Mouse (Mus musculus): ENCODE measurements around the gene Sgsh. TPM values are rescaled to one million over a fixed set of nuclear protein-coding genes. Genes with fewer than 3 reads are reported as not detected.
A peak's percentile ranks its signal among the peaks of the same experiment; 100 is the strongest.

Sgsh gene
- polyA plus RNA-seq, 1 experiment: 11.9 TPM

DNA sequence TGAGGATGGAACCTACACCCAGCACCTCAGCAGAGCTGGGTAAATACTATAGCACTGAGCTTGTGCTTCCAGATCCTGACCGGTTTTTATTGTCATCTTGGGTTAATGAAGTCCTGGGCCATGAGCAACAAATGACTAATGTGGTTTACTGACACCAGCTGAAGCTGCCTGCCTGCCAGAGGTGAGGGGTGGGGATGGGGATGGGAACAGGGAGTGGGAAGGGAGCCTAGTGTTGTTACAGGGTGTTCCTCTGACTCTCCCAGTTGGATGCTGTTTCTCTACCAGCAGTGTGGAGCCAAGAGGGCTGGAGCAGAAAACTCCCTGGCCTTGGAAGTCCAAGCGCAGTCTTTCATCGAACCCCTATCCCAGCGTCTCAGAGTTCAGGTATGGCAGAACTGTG, 38.6 kb downstream of the Sgsh start:
- no peak for DNase-seq (ENCODE audit: low read depth, low spot score)
- WGBS: 61% methylated on average over 4 of the region's 4 CpGs

DNA sequence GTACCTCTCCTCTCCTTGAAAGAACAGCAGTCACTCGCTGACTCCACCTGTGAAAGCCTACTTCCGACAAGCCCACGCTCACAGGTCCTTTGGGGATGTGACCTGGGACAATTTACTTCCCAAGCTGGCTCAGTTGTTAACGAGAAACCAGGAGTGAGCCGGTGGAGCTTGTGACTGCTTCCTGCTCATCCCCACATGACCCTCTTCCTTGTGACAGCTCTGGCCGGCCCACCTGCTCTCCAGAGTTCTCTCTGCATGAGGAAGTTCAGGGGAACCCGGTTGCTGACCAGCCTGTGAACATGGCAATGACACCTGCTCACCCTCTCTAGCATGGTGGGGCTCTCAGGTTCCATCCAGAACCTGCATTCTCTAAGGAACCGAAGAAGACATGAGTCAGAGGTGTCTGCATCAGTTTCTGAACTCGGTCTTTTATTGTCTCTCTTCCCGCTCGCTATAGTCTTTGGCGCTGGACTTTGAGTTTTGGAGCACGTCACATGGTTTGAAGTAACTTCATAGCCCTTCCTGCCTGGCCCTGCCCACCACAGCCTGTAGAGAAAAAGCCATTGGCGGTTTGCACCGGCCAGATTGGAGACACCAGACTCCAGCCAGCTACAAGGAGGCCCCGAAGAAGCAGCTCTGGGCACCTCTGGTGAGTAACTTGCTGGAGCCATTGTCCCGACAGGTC, 40.9 kb downstream of the Sgsh start:
- whole genome bisulfite sequencing: 28% methylated on average over 17 of the region's 17 CpGs
- peak; percentile 87 for DNase-seq (ENCODE audit: low read depth, low spot score)

DNA sequence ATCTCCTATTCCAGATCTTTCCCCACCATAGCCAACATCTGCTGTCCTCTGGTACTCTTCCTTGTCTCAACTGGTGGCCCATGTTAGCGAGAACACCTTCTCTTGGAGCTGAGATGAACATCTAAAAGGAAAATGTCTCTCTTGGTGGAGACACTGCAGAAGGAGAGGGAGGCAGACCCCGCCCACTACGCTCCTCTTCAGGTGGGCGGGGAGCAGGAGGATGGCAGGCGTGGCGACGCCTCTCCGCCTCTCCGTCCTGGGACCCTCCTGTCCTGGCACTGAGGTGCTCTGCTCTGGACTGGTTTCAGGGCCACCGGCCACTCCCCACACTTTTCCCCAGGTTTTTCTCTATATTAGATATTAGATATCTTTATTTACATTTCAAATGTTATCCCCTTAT, 44.7 kb downstream of the Sgsh start:
- WGBS: 15% methylated on average over 10 of the region's 10 CpGs

DNA sequence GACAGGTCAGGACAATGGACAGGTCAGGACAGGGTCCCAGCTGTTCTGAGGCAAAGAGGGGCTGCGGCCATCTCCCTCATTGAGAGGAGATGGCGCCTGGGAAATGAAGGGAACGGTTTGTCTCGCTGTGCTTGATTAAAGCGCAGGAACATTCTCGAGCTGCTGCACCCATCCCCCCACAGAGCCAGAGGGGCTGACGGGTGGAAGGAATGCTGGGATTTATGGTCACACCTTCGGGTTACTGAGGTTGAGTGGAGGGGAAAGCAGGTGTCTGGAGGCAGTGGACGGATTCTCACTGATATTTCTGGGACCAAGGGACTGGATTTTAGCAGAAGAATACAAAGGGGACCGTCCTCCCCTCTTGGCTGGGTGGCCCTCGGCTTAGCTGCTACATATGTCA, 47.4 kb downstream of the Sgsh start:
- DNase-seq (ENCODE audit: low read depth, low spot score): no peak
- 58% methylated on average over 11 of the region's 11 CpGs for WGBS

More for the DNA sequence above, 44.7 kb downstream of the Sgsh start:
- DNase-seq (ENCODE audit: low read depth, low spot score): no peak

DNA sequence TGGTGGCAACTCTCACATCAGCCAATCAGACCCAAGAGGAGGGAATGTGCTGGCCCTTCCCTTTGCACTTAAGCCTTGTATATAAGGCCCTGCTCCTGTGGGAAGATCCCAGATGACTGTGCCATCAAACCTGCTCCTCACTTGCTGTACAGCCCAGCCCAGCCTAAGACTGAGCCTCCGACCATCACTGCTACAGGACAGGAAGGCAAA, 47.8 kb downstream of the Sgsh start, which contains the start of gene Card14:
TSS of gene Card14 (plus strand) at position 111 of the 210 bp plus-strand sequence.
- 76% methylated on average over 1 of the region's 1 CpGs for WGBS
- no peak for DNase-seq (ENCODE audit: low read depth, low spot score)

DNA sequence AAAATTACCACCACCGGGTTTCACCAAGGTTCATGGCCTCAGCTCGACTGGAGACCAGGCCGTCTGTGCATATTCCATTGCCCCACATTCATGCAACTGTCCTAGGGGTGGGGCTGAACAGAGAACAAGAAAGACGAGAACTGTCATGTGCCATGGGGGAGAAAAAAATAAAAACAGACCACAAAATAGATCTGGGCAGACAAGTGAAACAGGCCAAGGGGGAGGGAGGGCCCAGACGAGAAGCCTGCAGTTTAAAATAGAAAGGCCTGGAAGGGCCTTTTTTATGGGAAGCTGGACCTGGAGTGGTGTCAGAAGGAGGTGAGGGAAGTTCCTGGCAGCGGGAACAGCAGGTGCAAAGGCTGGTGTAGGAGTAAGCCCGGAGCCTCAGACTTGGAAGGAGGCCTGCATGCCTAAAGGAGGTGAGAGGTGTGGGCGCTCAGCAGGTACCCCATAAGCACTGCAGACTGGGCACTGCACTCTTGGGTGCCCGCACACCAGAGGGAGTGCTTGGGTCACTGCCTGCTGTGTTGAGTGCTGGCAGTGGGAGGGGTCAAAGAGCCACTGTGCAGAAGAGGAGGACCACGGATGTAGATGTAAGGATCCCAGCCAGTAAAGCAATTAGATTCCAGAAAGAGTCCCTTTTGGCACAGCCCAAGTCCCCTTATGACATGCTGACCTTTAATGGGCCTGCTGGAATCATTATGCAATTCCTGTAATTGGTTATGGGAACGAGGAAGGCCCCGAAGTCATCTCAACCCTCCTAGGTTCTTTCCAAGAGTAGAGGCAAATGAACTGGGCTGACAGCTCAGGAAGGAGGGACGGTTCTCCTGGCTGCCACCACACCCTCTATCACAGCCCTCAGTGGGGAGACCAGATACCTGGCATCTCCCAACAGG, 48.3 kb downstream of the Sgsh start:
- 32% methylated on average over 13 of the region's 13 CpGs for WGBS
- no peak for DNase-seq (ENCODE audit: low read depth, low spot score)

DNA sequence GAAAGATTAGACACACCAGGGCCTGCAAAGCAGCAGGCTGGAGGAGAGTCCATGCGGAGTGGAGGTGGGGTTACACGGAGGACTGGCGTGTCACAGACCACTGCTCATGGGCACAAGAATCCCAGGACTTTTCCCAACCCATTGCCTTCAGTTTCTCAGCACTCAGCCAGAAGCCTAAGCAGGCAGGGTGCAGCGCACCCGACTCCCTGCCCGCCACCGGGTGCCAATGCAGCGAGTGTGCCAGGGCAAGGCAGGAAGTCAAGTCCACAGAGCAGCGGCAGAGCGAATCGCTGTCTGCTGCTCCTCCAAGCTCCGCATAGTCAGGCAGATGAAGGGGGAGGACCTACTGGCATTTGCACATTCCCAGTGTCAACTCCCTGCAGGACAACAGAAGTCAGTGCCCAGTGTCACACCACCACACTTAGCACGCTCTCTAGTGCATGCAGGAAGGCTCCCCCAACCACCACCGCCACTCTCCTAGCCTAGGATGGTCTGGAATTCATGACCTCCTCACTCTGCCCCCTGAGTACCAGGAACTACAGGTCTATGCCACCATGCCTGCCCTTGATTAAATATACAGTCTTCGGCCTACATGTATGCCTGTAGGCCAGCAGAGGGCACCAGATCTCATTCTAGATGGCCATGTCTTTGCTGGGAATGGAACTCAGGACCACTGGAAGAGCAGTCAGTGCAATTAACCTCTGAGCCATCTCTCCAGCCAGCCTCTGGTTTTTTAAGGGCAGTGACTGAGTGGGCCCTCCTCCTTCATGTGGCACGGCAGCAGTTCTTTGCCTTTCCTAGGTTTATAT, 50.2 kb downstream of the Sgsh start:
- DNase-seq (ENCODE audit: low read depth, low spot score): no peak

DNA sequence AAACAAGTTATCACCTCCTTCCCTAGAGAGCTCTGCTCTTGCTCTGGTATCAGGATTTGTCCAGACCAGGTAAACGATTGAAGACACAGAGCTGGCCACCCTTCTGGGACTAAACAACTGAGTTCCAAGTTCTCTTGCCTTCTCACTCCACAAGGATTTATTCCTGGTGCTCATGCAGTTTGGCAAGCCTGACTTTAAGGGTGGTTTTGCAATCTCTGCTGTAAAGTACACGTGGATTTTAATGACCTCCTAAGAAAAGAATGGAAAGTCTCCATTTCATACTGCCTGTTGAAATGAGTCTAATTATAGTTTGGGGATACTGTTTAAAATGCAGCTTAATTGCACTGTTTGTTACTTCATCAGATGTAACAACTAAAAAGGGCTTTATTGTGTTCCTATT, 54.4 kb downstream of the Sgsh start:
- DNase-seq (ENCODE audit: low read depth, low spot score): no peak
- WGBS: 8% methylated on average over 2 of the region's 2 CpGs

More for the DNA sequence above, 50.2 kb downstream of the Sgsh start:
- WGBS: 50% methylated on average over 16 of the region's 16 CpGs

DNA sequence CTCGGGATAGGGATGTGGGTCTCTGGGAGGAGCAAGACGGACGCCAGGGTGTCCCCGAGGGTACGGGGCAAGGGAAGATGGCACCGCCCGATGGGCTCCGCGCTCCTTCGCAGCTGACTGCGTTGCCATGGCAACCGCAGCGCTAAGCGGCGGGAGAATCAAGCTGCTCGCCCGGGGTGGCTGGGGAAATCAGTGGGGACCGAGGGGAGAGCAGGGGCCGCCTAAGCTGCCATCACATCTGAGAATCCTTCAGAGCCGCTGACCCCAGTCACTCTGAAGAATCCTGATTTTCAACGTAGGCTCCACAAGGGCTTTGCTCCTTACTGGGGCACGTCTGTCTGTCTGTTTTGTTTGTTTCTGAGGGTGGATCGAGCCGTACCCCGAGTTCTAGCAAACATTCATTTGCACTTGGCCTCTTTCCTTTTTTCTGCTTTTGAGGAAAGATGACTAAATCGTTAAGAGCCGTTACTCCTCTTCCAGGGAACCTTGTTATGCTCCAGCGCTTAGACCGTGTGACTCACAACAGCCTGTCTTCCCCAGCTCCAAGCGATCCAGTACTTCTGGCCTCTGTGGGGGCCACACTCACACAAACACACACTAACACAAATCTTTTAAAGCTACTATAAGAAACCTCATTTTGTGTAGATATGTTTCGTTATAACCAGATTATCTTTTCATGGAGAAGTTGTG, 54.9 kb downstream of the Sgsh start:
- DNase-seq (ENCODE audit: low read depth, low spot score): no peak
- WGBS: 1% methylated on average over 31 of the region's 31 CpGs

DNA sequence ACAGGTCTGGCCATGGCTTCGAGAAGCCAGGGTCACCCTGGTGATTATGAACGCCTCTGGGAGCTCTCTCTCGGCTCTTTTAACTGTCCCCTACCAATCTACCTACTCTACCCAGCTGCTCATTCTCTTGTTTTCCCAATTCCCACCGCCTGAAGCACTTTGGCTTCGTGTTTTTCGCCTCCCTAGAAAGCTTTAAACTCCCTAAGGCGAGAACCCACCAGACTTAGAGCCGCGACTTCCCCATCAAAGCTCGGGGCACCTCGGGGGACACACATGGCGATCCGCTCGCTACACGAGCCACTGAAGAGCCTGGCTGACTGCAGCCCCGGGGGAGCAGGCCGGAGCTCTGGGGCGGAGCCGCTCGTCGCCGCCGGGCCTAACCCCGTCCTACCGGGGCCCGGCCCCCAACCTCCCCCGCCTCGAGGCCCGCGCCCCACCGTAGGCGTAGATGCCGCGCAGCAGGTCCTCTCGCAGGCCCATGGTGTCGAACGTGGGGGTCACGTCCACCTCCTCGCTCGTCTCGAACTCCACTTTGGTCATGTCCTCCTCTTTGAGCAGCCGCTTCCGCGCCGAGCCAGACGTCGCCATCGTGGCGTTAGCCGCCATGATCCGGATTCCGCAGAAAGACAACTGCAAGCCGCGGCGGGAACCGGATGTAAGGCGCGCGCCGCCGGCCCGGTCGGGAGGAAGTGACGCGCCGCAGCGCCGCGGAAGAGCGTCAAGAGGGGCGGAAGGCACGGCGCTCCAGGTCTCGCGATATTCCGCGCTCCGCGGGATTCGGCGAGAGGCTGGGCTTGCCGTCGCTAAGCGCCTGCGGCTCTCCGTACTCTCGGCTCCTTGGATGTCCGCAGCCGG, 55.7 kb downstream of the Sgsh start, which contains the start of gene Eif4a3:
TSS of gene Eif4a3 (minus strand) at position 699 of the 855 bp plus-strand sequence.
- DNase-seq (ENCODE audit: low read depth, low spot score): peak; percentile 85
- WGBS: under 1% methylated on average over 89 of the region's 89 CpGs

DNA sequence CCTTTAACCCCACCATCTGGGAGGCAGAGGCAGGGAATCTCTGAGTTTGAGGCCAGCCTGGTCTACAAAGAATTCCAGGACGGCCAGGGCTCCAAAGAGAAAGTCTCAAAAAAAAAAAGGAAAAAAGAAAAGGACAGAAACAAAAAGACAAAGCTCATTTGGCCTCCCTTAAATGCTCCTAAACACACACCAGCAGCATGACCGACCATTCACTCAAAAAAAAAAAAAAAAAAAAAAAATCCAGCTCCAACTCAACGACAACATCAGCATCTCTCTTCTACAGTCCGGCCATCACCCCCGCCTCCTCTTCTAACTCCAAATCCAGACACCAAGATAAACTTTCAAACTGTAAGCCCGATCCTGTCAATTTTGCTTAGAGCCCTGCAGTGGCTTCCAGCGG, 56.4 kb downstream of the Sgsh start:
- 3% methylated on average over 7 of the region's 7 CpGs for WGBS
- DNase-seq (ENCODE audit: low read depth, low spot score): no peak

DNA sequence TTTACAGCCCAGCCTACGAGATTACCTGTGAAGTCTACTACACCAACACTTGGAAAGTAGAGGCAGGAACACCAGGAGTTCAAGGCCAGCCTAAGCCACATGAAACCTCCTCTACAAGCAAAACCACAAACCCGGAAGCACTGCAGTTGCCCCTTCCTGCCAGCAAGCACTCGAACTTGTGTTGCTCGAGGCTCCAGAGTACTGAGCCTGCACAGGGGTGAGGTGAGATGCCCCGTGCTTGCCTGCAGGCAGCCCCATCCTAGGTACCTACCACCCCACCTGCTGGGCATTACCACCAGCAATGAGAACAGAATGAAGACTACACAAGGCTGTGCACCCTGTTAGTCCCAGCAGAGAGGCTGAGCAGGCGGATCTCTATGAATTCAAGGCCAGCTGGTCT, 57.3 kb downstream of the Sgsh start:
- 64% methylated on average over 6 of the region's 6 CpGs for WGBS
- DNase-seq (ENCODE audit: low read depth, low spot score): no peak

Other genes with a start within 250 kb of the Sgsh start
- gene Tbc1d16, start 127.0 kb downstream of the Sgsh start, polyA plus RNA-seq (2012; rRNA removed): 4.0 and 4.4 TPM in 2 replicates
- gene Ccdc40, start 127.0 kb downstream of the Sgsh start, polyA plus RNA-seq (2012; rRNA removed): 0.25 and 0.26 TPM in 2 replicates
- 33.2 and 42.2 TPM in 2 replicates for gene Gaa, start 87.6 kb downstream of the Sgsh start, polyA plus RNA-seq (2012; rRNA removed)
- gene Eif4a3, start 55.4 kb downstream of the Sgsh start, polyA plus RNA-seq (2012; rRNA removed): 107 and 109 TPM in 2 replicates
- gene Card14, start 47.8 kb downstream of the Sgsh start, polyA plus RNA-seq (2012; rRNA removed): 8.7 and 11.9 TPM in 2 replicates
- 8.0 and 16.1 TPM in 2 replicates for gene Slc26a11, start within 50 bp of the Sgsh start, polyA plus RNA-seq (2012; rRNA removed)
- gene Rnf213, start 37.6 kb upstream of the Sgsh start, polyA plus RNA-seq (2012; rRNA removed): 25.4 and 46.4 TPM in 2 replicates
- 16.0 and 18.2 TPM in 2 replicates for gene Endov, start 135.8 kb upstream of the Sgsh start, polyA plus RNA-seq (2012; rRNA removed)
- 0.37 and 0.62 TPM in 2 replicates for gene Nptx1, start 192.2 kb upstream of the Sgsh start, polyA plus RNA-seq (2012; rRNA removed)
- gene Rptor, start 247.4 kb upstream of the Sgsh start, polyA plus RNA-seq (2012; rRNA removed): 15.2 and 19.0 TPM in 2 replicates